Mouse (Mus musculus) midbrain, postnatal 0 days (tissue): ENCODE measurements around the gene Syne1. TPM values are rescaled to one million over a fixed set of nuclear protein-coding genes. Genes with fewer than 3 reads are reported as not detected.

Experiments
- ATAC-seq: fragments of 200-750 bp; cut with Nextera tagmentation; 2 replicates; pipeline ENCODE4 v1.8.0; 2017; ENCODE audit warnings: moderate number of reproducible peaks, mild to moderate bottlenecking, moderate TSS enrichment, moderate library complexity; ENCODE audit not compliant: low FRiP score
- DNase-seq: peaks from one replicate; pipeline ENCODE4 v3.0.0-alpha.2; 2015; ENCODE audit warnings: low spot score
- H3K27ac ChIP-seq: fragments of 300-500 bp; sonication (generic); 2 replicates; pipeline ENCODE4 v1.5.1; 2014; ENCODE audit warnings: low read depth, mild to moderate bottlenecking, low read length, mixed read lengths
- H3K27me3 ChIP-seq: fragments of 300-500 bp; sonication (generic); 2 replicates; pipeline ENCODE4 v1.6.1; 2014; ENCODE audit warnings: low read length, control low read depth, mixed read lengths; ENCODE audit not compliant: insufficient read depth
- H3K36me3 ChIP-seq: fragments of 300-500 bp; sonication (generic); 2 replicates; pipeline ENCODE4 v1.6.1; 2014; ENCODE audit warnings: low read length, control low read depth, mixed read lengths; ENCODE audit not compliant: insufficient read depth
- H3K4me1 ChIP-seq: fragments of 300-500 bp; sonication (generic); 2 replicates; pipeline ENCODE4 v1.6.1; 2014; ENCODE audit warnings: mild to moderate bottlenecking, control low read depth, antibody characterized with exemption, low read length, mixed read lengths; ENCODE audit not compliant: insufficient read depth
- H3K4me2 ChIP-seq: fragments of 300-500 bp; sonication (generic); 2 replicates; pipeline ENCODE4 v1.6.1; 2014; ENCODE audit warnings: low read depth, mild to moderate bottlenecking, low read length, mixed read lengths; ENCODE audit not compliant: poor library complexity, severe bottlenecking
- H3K4me3 ChIP-seq: fragments of 300-500 bp; sonication (generic); 2 replicates; pipeline ENCODE4 v1.5.1; 2014; ENCODE audit warnings: low read depth, mild to moderate bottlenecking, low read length, moderate library complexity
- H3K9ac ChIP-seq: fragments of 300-500 bp; sonication (generic); replicated peaks from 2 replicates; pipeline ENCODE4 v1.6.1; 2014; ENCODE audit warnings: mild to moderate bottlenecking, low read length, moderate library complexity, mixed read lengths; ENCODE audit not compliant: poor library complexity, severe bottlenecking
- H3K9me3 ChIP-seq: fragments of 300-500 bp; sonication (generic); 2 replicates; pipeline ENCODE4 v1.6.1; 2016; ENCODE audit warnings: low read length, control low read depth
- CTCF ChIP-seq: IDR thresholded peaks from 2 replicates; pipeline ENCODE4 v1.5.1; 2016; ENCODE audit warnings: antibody characterized with exemption, mild to moderate bottlenecking
- WGBS: fragments of 180-500 bp; shearing (Covaris S2); extraction: QIAGEN DNeasy Blood & Tissue Kit; methylation state at CpG from one replicate; pipeline ENCODE4 v1.1.7; 2014; 5-methylcytosine and 5-hydroxymethylcytosine counted together
- polyA plus RNA-seq: library from polyadenylated mRNA; unstranded; fragments of >200 nt; fragmentation: Nextera tagmentation; extraction: Ambion mirVana; gene quantifications from 2 replicates; pipeline ENCODE4 v1.2.1, GENCODE M21; 2015
- total RNA-seq: library from RNA; depleted of rRNA; stranded (reverse); fragments of >200 nt; gene quantifications from 2 replicates; pipeline ENCODE4 v1.2.3, GENCODE M21; 2014

The Syne1 gene
- total and polyA plus RNA-seq, 2 experiments from 2014 or later, result 18.6 to 99.3 TPM

DNA sequence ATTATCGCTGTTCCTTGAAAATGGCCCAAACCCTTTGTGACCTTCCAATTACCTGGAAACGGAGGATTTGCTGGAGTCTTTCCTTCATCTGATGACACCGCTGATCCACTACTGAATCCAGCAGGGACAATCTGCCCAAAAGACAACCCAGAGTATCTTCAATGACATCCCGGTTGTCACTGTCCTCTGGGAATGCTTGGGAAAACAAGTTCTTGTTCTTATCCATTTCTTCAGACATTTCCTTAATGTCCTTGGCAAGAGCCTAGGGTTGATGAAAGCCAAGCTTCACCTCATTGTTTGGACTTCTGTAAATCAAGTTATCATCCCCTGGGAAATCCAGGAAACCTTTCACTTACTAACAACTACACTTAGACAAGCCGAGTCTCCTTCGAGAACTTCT, 398.2 kb downstream of the Syne1 start:
- no peaks in the 10 kb centered on the region for H3K27me3 ChIP-seq
- no peak for TF ChIP-seq CTCF
- H3K4me3 ChIP-seq, result no peak overlapping the region
- no peak overlapping the region for H3K9ac ChIP-seq
- no peaks in the 10 kb centered on the region for H3K9me3 ChIP-seq
- DNase-seq (no peak), ATAC-seq (no peak)
- no peak overlapping the region for H3K27ac ChIP-seq
- H3K36me3 ChIP-seq, result peaks cover 14% of the 10 kb centered on the region; the same call in 1 of the 2 replicates
- no peak overlapping the region for H3K4me2 ChIP-seq
- 91% methylated on average over 6 of the region's 6 CpGs for WGBS
- H3K4me1 ChIP-seq, result no peaks in the 10 kb centered on the region

DNA sequence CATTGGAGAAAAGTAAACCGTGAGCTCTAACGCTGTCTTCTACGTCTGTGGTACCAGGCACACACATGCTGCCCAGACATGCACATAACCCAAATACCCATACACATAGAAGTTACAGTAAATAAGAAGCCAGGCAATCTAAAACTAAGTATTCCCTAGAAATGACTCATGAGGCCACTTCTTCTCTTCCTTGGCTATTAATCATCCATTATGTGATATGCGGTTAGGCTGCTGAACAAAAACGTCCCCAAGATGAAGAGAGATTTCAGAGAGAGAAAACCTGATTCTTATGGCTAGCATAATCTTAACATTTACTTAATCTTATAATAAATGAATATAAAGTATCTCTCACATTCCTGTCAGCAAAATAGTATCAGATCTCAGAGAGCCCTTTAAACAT, 409.8 kb downstream of the Syne1 start:
- 92% methylated on average over 5 of the region's 5 CpGs for WGBS
- H3K36me3 ChIP-seq, result peaks cover 44% of the 10 kb centered on the region
- no peaks in the 10 kb centered on the region for H3K27me3 ChIP-seq
- H3K4me2 ChIP-seq, result no peak overlapping the region
- no peak for ATAC-seq
- no peaks in the 10 kb centered on the region for H3K4me1 ChIP-seq
- H3K9ac ChIP-seq, result no peak overlapping the region
- no peak overlapping the region for H3K4me3 ChIP-seq
- TF ChIP-seq CTCF, result no peak
- H3K9me3 ChIP-seq, result no peaks in the 10 kb centered on the region
- no peak for DNase-seq
- H3K27ac ChIP-seq, result no peak overlapping the region

DNA sequence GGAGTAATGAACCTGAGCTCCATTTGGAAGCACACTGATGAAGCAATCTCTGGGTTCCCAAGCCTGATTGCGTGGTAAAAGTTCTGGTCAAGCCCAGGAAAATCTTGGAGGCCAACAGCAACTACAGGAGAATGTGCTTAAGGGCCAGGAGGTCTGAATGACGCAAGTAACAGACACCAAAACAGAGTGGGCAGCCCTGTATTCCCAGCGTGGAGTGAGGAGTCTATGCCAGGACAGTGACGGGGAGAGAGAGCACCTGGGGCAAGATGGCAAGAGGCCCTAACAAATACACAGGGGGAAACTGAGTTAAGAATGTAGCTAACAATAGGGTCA, 411.4 kb downstream of the Syne1 start:
- no peak overlapping the region for H3K4me2 ChIP-seq

DNA sequence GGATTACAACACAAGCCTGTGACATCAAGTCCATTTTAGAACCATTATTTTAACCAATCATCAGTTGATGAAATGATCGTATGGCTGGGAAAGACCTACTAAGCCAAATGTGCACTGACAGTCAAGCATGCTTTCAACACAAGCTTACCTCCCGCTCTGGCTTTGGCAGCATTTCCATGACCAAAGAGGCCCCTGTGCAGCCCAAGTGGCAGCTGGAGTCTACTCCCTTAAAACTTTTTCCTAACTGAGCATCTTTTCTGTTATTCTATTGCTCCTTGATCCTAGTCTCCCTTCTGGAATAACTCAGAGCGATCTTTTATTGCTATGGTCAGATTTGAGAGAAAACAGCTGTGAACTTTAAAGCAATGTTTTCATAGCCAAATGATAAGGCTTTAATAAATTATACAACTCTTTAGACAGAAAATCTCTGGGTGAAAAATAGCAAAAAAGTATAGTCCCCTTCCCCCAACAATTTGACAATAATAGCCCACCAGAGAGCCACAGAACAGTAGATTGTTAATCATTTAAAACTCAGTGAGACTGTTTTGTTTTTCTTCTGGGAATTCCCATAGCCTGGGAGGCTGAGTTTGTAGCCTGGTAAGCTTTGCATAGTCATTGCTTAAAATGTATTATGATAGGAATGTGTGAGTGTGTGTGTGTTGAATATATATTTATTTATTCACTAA, 411.9 kb downstream of the Syne1 start:
- H3K9ac ChIP-seq, result no peak overlapping the region
- no peak for ATAC-seq

More for the DNA sequence above, 411.4 kb downstream of the Syne1 start:
- WGBS, result 85% methylated on average over 4 of the region's 4 CpGs
- no peak for TF ChIP-seq CTCF
- no peaks in the 10 kb centered on the region for H3K27me3 ChIP-seq
- H3K9me3 ChIP-seq, result no peaks in the 10 kb centered on the region
- H3K4me3 ChIP-seq, result no peak overlapping the region
- H3K9ac ChIP-seq, result no peak overlapping the region
- H3K27ac ChIP-seq, result no peak overlapping the region
- H3K4me1 ChIP-seq, result no peaks in the 10 kb centered on the region
- ATAC-seq, result no peak
- H3K36me3 ChIP-seq, result peaks cover 39% of the 10 kb centered on the region
- DNase-seq, result no peak

DNA sequence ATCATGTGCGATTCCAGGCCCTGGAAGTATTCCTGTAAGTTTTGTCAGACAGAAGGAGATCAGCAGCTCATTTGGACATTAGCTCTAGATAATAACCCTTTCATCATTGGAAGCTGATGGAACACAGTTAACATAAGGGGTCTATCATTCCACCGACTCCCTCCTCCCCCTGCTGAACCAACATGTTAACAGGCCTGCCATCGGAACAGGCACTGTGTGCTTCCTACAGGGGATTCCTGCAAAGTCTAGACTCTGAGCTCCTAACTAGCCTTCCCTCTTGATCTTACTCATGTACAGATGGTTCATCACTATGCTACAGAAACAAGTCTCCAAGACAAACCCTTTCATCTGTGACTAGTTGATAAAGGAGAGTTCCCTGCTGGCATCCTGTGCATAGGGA, 419.2 kb downstream of the Syne1 start:
- no peaks in the 10 kb centered on the region for H3K4me1 ChIP-seq
- no peak overlapping the region for H3K9ac ChIP-seq
- ATAC-seq, result no peak
- no peak for DNase-seq
- no peak overlapping the region for H3K4me2 ChIP-seq
- peaks cover 14% of the 10 kb centered on the region for H3K36me3 ChIP-seq
- H3K4me3 ChIP-seq, result no peak overlapping the region
- 88% methylated on average over 3 of the region's 3 CpGs for WGBS
- no peak overlapping the region for H3K27ac ChIP-seq
- H3K27me3 ChIP-seq, result no peaks in the 10 kb centered on the region
- no peak for TF ChIP-seq CTCF
- H3K9me3 ChIP-seq, result no peaks in the 10 kb centered on the region

More for the DNA sequence above, 411.9 kb downstream of the Syne1 start:
- 91% methylated on average over 3 of the region's 3 CpGs for WGBS
- no peak overlapping the region for H3K4me2 ChIP-seq
- H3K4me1 ChIP-seq, result no peaks in the 10 kb centered on the region
- peaks cover 37% of the 10 kb centered on the region for H3K36me3 ChIP-seq
- no peak for TF ChIP-seq CTCF
- no peak for DNase-seq
- no peaks in the 10 kb centered on the region for H3K9me3 ChIP-seq
- no peaks in the 10 kb centered on the region for H3K27me3 ChIP-seq
- H3K27ac ChIP-seq, result no peak overlapping the region
- no peak overlapping the region for H3K4me3 ChIP-seq

DNA sequence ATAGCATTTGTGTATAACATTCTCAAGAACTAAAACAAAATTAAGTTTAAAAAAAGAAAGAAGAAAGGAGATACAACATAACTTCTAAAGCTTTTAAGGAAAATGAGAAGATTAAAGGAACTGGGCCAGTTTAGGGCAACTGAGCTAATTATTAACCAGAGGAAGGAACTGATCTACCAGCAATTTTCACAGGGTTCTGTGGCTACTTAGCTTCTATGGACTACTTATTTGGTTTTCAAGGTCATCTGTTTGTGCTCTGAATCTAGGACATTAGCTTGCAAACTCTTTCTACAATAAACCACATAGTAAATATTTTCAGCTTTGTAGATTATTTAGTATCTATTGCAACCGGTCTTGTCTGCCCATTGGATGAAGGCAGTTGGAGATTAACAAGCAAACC, 420.8 kb downstream of the Syne1 start:
- Histone ChIP-seq H3K36me3 (peaks cover 21% of the 10 kb centered on the region), H3K4me3 (no peak overlapping the region), H3K4me1 (no peaks in the 10 kb centered on the region), H3K9me3 (no peaks in the 10 kb centered on the region), H3K27me3 (no peaks in the 10 kb centered on the region), H3K9ac (no peak overlapping the region), H3K27ac (no peak overlapping the region), H3K4me2 (no peak overlapping the region)
- ATAC-seq (no peak), DNase-seq (no peak)
- WGBS, result 94% methylated on average over 1 of the region's 1 CpGs
- TF ChIP-seq CTCF, result no peak
